Mouse (Mus musculus) small intestine, adult 2 months (tissue): ENCODE measurements at regions not wholly inside any gene's neighbourhood (a gene's known extent, or its start where the extent isn't known, plus 50 kb on each side); places are given as distances from the start of the nearest gene placed in this dataset.

Source experiments
- CTCF ChIP-seq: fragments of 200-500 bp; IDR thresholded peaks from 2 replicates; pipeline ENCODE4 v1.5.1; 2012; ENCODE audit warnings: low read depth, mild to moderate bottlenecking, control low read depth, inconsistent platforms, low read length, moderate library complexity, mixed read lengths; ENCODE audit not compliant: insufficient replicate concordance, insufficient read length; ENCODE audit errors: extremely low read depth
- POLR2A ChIP-seq: fragments of 200-500 bp; IDR thresholded peaks from 2 replicates; pipeline ENCODE4 v1.6.1; 2012; ENCODE audit warnings: low read depth, mild to moderate bottlenecking, control low read depth, inconsistent platforms, low read length, moderate library complexity

DNA sequence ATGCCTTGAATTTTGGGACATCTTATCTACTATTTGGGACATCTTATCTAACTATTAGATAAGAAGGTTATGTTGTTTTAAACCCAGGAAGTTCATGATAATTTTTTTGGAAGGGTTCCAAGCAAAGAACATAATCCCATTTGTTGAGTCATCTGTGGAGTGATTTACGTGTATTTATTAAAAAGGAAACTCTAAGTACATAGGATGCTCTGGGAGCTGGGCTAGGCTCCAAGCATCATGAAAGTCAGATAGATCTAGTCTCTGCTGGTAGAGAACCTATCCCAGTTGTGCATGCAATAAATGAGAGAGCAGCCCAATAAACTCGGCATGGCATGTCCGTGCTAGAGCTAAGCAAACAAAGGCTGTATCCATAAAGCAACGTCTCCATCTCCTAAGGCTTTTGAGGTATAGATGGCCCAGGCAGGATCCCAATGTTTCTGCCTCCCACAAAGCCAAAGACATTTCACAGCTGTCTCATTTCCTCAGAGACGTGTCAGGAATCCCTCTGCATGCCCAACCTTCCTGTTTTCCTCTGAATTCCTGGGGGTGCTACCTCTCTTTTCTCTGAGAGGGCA, 289.4 kb upstream of the Dynlrb2 start:
- TF ChIP-seq CTCF (no peak), POLR2A (no peak)
